Mouse (Mus musculus) midbrain, embryonic 16.5 days (tissue): ENCODE results near the gene Mrps23. TPM values are rescaled to one million over a fixed set of nuclear protein-coding genes. Genes with fewer than 3 reads are reported as not detected.

Experiments used
- ATAC-seq: fragments of 200-750 bp; cut with Nextera tagmentation; 2 replicates; pipeline ENCODE4 v1.8.0; 2017; ENCODE audit warnings: moderate TSS enrichment
- H3K27ac ChIP-seq: fragments of 300-500 bp; sonication (generic); 2 replicates; pipeline ENCODE4 v1.5.1; 2014; ENCODE audit warnings: mild to moderate bottlenecking, low read length, mixed read lengths
- H3K27me3 ChIP-seq: fragments of 300-500 bp; sonication (generic); 2 replicates; pipeline ENCODE4 v1.6.1; 2014; ENCODE audit warnings: low read depth, low read length, mixed read lengths; ENCODE audit not compliant: control insufficient read depth, insufficient read depth
- H3K36me3 ChIP-seq: fragments of 300-500 bp; sonication (generic); 2 replicates; pipeline ENCODE4 v1.6.1; 2014; ENCODE audit warnings: mild to moderate bottlenecking, low read length, moderate library complexity, mixed read lengths; ENCODE audit not compliant: control insufficient read depth, insufficient read depth
- H3K4me1 ChIP-seq: fragments of 300-500 bp; sonication (generic); 2 replicates; pipeline ENCODE4 v1.6.1; 2014; ENCODE audit warnings: mild to moderate bottlenecking, low read length, mixed read lengths; ENCODE audit not compliant: control insufficient read depth, insufficient read depth
- H3K4me2 ChIP-seq: fragments of 300-500 bp; sonication (generic); 2 replicates; pipeline ENCODE4 v1.6.1; 2014; ENCODE audit warnings: mild to moderate bottlenecking, low read length, mixed read lengths
- H3K4me3 ChIP-seq: fragments of 300-500 bp; sonication (generic); 2 replicates; pipeline ENCODE4 v1.5.1; 2014; ENCODE audit warnings: low read depth, mild to moderate bottlenecking, low read length, moderate library complexity, mixed read lengths
- H3K9ac ChIP-seq: fragments of 300-500 bp; sonication (generic); 2 replicates; pipeline ENCODE4 v1.6.1; 2014; ENCODE audit warnings: low read depth, low read length, mixed read lengths
- H3K9me3 ChIP-seq: fragments of 300-500 bp; sonication (generic); replicated peaks from 2 replicates; pipeline ENCODE4 v1.6.1; 2014; ENCODE audit warnings: mild to moderate bottlenecking, low read length, mixed read lengths; ENCODE audit not compliant: control insufficient read depth, poor library complexity, severe bottlenecking
- WGBS: fragments of 180-500 bp; shearing (Covaris S2); extraction: QIAGEN DNeasy Blood & Tissue Kit; methylation state at CpG from one replicate; pipeline ENCODE4 v1.1.7; 2014; 5-methylcytosine and 5-hydroxymethylcytosine counted together
- polyA plus RNA-seq: library from polyadenylated mRNA; unstranded; fragments of >200 nt; fragmentation: Nextera tagmentation; extraction: Ambion mirVana; gene quantifications from 2 replicates; pipeline ENCODE4 v1.2.1, GENCODE M21; 2015

Gene Mrps23
- polyA plus RNA-seq, 1 experiment from 2014 or later, result 65.4 TPM

- no peak for ATAC-seq
- 59% methylated on average over 5 of the region's 5 CpGs for WGBS
- H3K27ac ChIP-seq, result no peak overlapping the region
- H3K9ac ChIP-seq, result no peak overlapping the region
- H3K27me3 ChIP-seq, result no peaks in the 10 kb centered on the region
- H3K36me3 ChIP-seq, result no peaks in the 10 kb centered on the region
- H3K4me1 ChIP-seq, result peaks cover 16% of the 10 kb centered on the region
- no peaks in the 10 kb centered on the region for H3K9me3 ChIP-seq
- no peak overlapping the region for H3K4me2 ChIP-seq
- no peak overlapping the region for H3K4me3 ChIP-seq
These were observed 44.4 kb downstream of the Mrps23 start for GRCm38 (mm10) chr11:88248636-88249035.

GRCm38 (mm10) chr11:88250568-88250967 lies 46.4 kb downstream of the Mrps23 start:
- Histone ChIP-seq H3K9me3 (no peaks in the 10 kb centered on the region), H3K27me3 (no peaks in the 10 kb centered on the region), H3K4me3 (no peak overlapping the region), H3K27ac (no peak overlapping the region), H3K4me1 (peaks cover 20% of the 10 kb centered on the region), H3K36me3 (no peaks in the 10 kb centered on the region), H3K4me2 (no peak overlapping the region), H3K9ac (no peak overlapping the region)
- WGBS, result 97% methylated on average over 3 of the region's 3 CpGs
- ATAC-seq, result no peak

- no peak overlapping the region for H3K4me3 ChIP-seq
- H3K36me3 ChIP-seq, result no peaks in the 10 kb centered on the region
- H3K4me1 ChIP-seq, result peaks cover 20% of the 10 kb centered on the region
- H3K27me3 ChIP-seq, result no peaks in the 10 kb centered on the region
- WGBS, result 90% methylated on average over 7 of the region's 7 CpGs
- no peaks in the 10 kb centered on the region for H3K9me3 ChIP-seq
- no peak overlapping the region for H3K4me2 ChIP-seq
- no peak overlapping the region for H3K9ac ChIP-seq
- no peak overlapping the region for H3K27ac ChIP-seq
- ATAC-seq, result no peak
These were observed 47.1 kb downstream of the Mrps23 start for GRCm38 (mm10) chr11:88251295-88251694.

GRCm38 (mm10) chr11:88251972-88252766 lies 48.0 kb downstream of the Mrps23 start:
- ATAC-seq, result peak; percentile 93
- Histone ChIP-seq H3K4me2 (peak overlapping the region; percentile 41), H3K4me3 (peak overlapping the region; percentile 12; the same call in 1 of the 2 replicates), H3K36me3 (no peaks in the 10 kb centered on the region), H3K9me3 (no peaks in the 10 kb centered on the region), H3K27ac (peak overlapping the region; percentile 53), H3K27me3 (no peaks in the 10 kb centered on the region), H3K9ac (peak overlapping the region; percentile 47; the same call in 1 of the 2 replicates), H3K4me1 (peaks cover 20% of the 10 kb centered on the region)
- WGBS, result 12% methylated on average over 22 of the region's 22 CpGs

GRCm38 (mm10) chr11:88252767-88253513 lies 48.8 kb downstream of the Mrps23 start:
- H3K9me3 ChIP-seq, result no peaks in the 10 kb centered on the region
- no peak overlapping the region for H3K4me2 ChIP-seq

GRCm38 (mm10) chr11:88253514-88254167 lies 49.5 kb downstream of the Mrps23 start:
- 24% methylated on average over 7 of the region's 7 CpGs for WGBS
- Histone ChIP-seq H3K9me3 (no peaks in the 10 kb centered on the region), H3K27me3 (no peaks in the 10 kb centered on the region), H3K4me2 (no peak overlapping the region), H3K9ac (0 out of 2 replicates have a peak overlapping the region, but pooled peaks have one; percentile 4), H3K4me3 (no peak overlapping the region), H3K4me1 (peaks cover 20% of the 10 kb centered on the region), H3K27ac (no peak overlapping the region), H3K36me3 (no peaks in the 10 kb centered on the region)
- ATAC-seq, result no peak

More at GRCm38 (mm10) chr11:88252767-88253513, 48.8 kb downstream of the Mrps23 start:
- no peaks in the 10 kb centered on the region for H3K36me3 ChIP-seq
- peaks cover 20% of the 10 kb centered on the region for H3K4me1 ChIP-seq
- ATAC-seq, result peak; percentile 76; the same call in 1 of the 2 replicates
- 13% methylated on average over 9 of the region's 18 CpGs for WGBS
- H3K27ac ChIP-seq, result peak overlapping the region; percentile 53
- no peaks in the 10 kb centered on the region for H3K27me3 ChIP-seq
- H3K9ac ChIP-seq, result no peak overlapping the region; the same call in 1 of the 2 replicates
- H3K4me3 ChIP-seq, result no peak overlapping the region

- Histone ChIP-seq H3K36me3 (no peaks in the 10 kb centered on the region), H3K27me3 (no peaks in the 10 kb centered on the region), H3K9me3 (no peaks in the 10 kb centered on the region), H3K4me3 (no peak overlapping the region), H3K4me2 (no peak overlapping the region), H3K9ac (no peak overlapping the region), H3K27ac (no peak overlapping the region), H3K4me1 (peaks cover 13% of the 10 kb centered on the region)
- 80% methylated on average over 4 of the region's 4 CpGs for WGBS
- no peak for ATAC-seq
These were observed 53.5 kb downstream of the Mrps23 start for GRCm38 (mm10) chr11:88257700-88258099.

GRCm38 (mm10) chr11:88258212-88258611 lies 54.0 kb downstream of the Mrps23 start:
- H3K27me3 ChIP-seq, result no peaks in the 10 kb centered on the region
- no peaks in the 10 kb centered on the region for H3K9me3 ChIP-seq
- no peak overlapping the region for H3K4me2 ChIP-seq
- no peak overlapping the region for H3K9ac ChIP-seq
- H3K36me3 ChIP-seq, result no peaks in the 10 kb centered on the region
- ATAC-seq, result no peak
- H3K4me1 ChIP-seq, result peaks cover 8% of the 10 kb centered on the region
- WGBS, result 84% methylated on average over 4 of the region's 4 CpGs
- H3K27ac ChIP-seq, result no peak overlapping the region
- no peak overlapping the region for H3K4me3 ChIP-seq
